Mouse (Mus musculus): ENCODE data around the gene Dctn1.

- TF ChIP-seq POLR2A (IDR thresholded peaks at IDR 0.05; ENCODE audit: extremely low read depth, insufficient read depth, low read length) (no peak), CTCF (IDR thresholded peaks at IDR 0.05; ENCODE audit: extremely low read depth, insufficient read depth, low read length) (no peak)
Observed at GRCm38 (mm10) chr6:83231486-83231885, 65.8 kb downstream of the Dctn1 start.
